Mouse (Mus musculus): ENCODE results near the gene Zfp36.

Gene Zfp36

DNA sequence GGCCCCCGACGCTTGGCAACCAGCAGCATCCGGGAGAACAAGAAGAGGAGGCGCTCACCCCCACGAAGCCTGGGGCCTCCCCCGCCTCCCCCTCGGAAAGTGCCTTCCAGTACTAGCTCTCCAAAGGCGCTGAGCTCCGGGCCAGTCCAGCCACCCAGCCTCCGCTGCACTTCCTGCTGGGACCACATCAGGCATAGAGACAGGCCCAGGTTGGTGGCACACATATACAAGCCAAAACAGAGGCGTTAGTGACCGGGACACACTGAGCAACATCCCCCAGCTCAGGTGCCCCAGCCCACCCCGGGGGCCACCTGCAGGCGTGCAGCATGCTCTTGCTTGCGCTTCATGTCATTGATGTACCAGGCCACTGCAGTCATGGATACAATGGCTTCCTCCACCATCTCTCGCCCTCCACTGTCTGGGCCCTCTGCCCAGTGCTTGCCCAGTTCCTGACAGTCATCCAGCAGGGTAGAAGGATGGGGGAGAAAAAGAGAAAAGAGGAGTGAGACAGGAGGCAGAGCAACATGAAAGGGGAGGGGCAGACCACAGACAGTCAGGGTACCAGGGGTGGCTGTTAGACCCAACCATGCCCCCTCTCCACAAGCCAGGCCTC lies 12.3 kb downstream of the Zfp36 start:
- DNase-seq = no peak

DNA sequence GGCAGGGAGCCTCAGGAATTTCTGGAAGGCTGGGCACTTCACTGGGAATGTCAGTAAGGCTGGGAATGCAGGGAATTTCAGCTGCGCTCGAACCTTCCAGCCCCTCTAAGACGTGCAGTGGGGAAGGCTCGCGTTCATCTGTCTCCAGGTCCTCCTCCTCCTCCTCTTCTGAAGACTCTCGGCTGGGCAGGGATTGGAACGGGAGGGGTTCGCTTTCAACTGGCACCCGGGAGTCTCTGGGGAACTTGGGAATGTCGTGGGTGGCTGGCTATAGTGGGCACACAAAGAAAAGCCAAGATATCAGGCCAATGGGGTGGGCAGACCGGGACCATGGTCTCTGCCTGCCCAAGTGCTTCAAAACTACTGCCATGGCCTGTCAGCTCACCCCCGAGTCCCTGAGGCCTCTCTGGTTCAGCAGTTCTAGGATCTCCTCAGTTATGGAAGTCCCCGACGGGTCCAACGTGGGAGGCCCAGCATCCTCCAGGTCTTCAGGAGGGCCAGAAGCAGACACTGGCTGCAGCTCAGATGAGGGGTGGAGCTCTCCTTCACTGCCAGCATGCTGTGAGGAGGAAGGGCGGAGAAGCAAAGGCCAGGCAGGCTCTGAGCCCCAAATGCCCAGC lies 17.5 kb downstream of the Zfp36 start:
- DNase-seq = no peak

DNA sequence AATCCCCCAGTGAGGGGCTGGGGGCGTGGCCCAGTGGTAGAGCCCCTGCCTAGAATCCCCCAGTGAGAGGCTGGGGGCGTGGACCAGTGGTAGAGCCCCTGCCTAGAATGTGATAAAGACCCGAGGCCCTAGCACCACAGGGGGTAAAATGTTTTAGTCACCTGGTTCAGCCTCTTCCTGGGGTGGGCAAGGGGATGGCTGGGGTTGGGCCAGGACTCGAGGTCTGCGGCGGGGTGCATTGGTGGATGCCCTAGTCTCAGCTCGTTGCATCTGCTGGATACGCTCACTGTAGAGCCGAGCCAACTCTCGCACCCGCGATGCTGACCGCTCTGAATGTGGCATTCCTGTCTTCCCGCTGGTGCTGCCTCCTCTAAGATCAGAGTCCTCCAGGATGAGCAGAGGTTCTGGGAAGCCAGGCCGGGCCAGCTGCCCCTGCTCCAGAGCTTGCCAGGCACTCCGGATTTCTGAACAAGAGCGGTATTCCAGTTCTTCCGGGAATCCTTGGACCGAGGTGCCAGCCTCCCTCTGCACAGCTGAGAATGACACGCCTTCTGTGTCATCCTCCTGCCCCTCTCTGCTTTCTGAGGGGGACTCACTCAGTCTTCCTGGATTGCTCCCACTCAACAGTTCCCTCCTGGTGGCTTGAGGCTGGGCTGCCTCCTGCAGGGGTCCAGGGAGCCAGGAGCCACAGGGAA lies 18.3 kb downstream of the Zfp36 start:
- no peak for DNase-seq

GRCm38 (mm10) chr7:28360291-28360690 lies 19.8 kb downstream of the Zfp36 start:
- DNase-seq = no peak

- DNase-seq = no peak
Measured at GRCm38 (mm10) chr7:28359854-28360253, 20.2 kb downstream of the Zfp36 start.

DNA sequence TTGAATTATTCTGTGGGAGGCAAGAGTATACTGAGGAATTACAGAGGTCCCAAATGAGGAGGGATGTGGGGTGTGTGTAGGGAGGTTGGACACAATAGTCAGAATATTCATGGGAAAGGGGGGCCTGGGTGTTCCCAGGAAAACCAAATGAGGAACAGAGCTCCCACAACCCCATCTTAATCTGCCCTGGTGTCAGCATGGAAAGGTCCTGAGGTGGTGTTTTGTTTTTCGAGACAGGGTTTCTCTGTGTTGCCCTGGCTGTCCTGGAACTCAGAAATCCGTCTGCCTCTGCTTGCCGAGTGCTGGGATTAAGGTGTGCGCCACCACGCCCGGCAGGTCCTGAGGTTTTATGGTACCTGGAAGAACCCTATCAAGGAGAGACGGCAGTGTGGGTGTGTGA lies 21.6 kb downstream of the Zfp36 start:
- DNase-seq = no peak

- DNase-seq = peak; percentile 53
Measured at GRCm38 (mm10) chr7:28357984-28358383, 22.1 kb downstream of the Zfp36 start.

GRCm38 (mm10) chr7:28356981-28357380 lies 23.1 kb downstream of the Zfp36 start:
- peak; percentile 85 for DNase-seq

- no peak for DNase-seq
Measured at GRCm38 (mm10) chr7:28355221-28355620, 24.8 kb downstream of the Zfp36 start.

DNA sequence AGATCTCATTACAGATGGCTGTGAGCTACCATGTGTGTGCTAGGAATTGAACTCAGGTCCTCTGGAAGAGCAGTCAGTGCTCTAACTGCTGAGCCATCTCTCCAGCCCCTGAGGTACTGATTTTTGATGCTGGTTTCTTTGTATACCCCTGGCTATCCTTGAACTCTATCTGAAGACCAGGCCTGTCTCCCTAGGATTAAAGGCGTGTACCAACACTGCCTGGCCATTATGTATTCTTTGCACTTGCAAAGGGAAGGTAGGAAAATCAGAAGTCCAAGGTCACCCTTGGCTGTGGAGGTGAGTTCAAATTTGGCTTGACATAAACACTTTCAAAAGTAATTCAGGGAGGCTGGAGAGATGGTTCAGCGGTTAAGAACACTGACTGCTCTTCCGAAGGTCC lies 25.5 kb downstream of the Zfp36 start:
- no peak for DNase-seq

GRCm38 (mm10) chr7:28354113-28354581 lies 25.9 kb downstream of the Zfp36 start:
- no peak for DNase-seq

GRCm38 (mm10) chr7:28353267-28353666 lies 26.8 kb downstream of the Zfp36 start:
- no peak for DNase-seq

DNA sequence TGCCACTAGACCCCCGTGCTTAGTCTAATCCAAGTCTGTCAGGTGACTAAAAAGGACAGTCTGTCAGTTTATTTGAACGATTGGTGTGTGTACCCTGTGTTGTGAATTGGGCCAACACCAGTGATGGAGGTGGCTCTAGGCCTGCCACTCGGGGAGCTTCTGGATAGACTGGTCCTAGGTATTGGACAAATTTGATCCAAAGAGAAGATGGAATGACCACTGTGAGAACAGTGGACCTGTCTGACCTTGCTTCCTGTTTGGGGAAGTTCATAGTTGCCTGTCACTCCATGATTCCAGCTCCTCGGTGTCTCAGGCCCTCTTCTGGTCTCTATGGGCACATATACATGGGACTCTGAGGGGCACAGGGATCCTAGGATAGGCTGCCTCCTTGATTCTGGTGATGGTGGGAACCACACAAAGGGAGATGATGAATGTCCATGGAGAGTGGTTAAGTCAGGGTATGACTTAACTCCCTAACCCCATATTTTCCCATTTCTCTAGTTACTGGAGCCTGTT lies 28.3 kb downstream of the Zfp36 start:
- DNase-seq = no peak

DNA sequence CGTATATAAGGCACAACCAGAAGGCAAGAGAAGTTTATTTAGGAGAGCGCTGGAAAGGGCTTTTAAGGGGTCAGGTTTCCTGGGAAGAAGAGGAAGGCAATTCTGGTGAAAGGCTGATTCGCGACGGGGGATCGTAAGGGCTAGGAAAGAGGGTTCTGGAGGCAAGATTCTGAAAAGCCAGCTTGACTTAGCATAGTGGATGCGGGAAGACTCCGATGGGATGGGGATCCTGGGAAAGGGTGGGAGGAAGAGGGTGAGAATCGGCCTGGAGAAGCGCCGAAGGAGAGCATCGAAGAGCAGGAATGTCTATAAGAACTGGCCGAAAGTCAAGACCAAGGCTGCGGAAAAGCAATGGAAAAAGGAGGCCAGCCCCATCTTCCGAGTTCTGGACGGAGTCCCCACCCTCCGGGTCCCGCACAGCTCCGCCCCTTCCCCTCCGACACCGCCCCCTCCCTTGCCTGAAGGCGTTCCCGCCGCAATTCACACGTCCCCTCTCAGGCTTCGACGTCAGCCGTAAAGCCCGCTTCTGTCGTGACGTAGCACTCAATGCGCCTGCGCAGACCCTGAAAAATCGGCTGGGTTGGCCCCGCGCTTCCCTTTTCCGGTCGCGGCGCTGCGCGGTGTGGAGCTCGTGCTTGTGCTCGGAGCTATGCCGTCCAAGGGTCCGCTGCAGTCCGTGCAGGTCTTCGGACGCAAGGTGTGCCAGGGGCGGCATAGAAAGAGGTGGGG lies 29.7 kb downstream of the Zfp36 start, which contains the start of gene Rps16:
Rps16 (plus strand) TSS at position 498 of the 729 bp plus-strand sequence.
- peak; percentile 98 for DNase-seq

- no peak for DNase-seq
Measured at GRCm38 (mm10) chr7:28348601-28349000, 31.5 kb downstream of the Zfp36 start.

GRCm38 (mm10) chr7:28347746-28348145 lies 32.3 kb downstream of the Zfp36 start:
- DNase-seq = peak; percentile 37

DNA sequence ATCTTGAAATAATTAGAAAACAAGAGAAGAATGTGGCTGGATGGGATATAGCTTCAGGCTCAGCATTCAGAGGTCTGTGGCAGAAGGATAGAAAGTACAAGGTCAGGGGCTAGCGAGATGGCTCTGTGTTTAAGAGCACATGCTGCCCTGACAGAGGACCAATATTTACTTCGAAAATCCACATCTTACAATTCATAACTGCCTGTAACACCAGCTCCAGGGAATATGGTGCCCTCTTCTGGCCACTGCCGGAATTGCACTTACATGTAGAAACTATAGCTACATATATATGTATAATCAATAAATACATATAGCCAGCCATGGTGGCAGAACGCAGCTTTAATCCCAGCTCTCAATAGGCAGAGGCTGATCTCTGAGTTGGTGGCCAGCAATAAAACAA lies 35.4 kb downstream of the Zfp36 start:
- DNase-seq = peak; percentile 49

DNA sequence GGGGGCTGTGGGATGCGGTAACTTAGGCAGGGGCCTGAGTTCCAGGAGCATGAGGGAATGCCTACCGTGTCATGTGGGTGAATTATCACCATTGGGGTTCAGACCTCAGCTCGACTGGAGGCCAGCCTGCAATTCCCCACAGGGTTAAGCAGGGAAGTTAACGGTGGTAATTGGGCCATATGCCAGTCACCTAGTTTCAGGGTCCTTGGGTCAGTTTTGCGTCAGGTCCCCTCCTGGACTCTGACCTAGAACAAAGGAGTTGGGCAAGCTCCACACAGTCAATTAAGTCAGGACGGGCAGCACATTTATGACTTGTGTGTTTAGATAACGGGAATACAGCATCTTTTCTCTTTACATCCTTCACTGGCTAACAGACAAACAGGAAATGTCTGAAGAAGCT lies 38.7 kb downstream of the Zfp36 start:
- no peak for DNase-seq

DNA sequence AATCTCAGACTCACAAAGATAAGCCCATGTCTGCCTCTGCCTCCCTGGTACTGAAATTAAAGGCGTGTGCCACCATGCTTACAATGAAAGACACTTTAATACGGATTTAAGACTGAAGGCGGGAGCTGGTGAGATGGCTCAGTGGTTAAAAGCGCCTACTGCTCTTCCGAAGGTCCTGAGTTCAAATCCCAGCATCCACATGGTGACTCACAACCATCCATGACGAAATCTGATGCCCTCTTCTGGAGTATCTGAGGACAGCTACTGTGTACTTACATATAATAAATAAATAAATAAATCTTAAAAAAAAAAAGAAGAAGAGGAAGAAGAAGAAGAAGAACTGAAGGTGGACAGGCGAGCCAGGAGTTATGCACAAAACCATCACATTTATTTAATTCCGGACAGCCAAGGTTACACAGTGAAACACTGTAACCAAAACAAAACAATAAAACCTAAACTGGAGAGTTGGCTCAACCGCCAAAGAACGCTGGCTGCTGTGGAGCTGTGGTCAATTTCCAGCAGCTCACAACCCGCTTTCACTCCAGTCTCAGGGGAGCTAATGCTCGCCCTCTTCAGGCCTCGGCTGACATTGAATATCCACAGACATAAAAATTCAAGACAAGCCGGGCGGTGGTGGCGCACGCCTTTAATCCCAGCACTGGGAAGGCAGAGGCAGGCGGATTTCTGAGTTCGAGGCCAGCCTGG lies 40.7 kb downstream of the Zfp36 start:
- DNase-seq = peak; percentile 74

DNA sequence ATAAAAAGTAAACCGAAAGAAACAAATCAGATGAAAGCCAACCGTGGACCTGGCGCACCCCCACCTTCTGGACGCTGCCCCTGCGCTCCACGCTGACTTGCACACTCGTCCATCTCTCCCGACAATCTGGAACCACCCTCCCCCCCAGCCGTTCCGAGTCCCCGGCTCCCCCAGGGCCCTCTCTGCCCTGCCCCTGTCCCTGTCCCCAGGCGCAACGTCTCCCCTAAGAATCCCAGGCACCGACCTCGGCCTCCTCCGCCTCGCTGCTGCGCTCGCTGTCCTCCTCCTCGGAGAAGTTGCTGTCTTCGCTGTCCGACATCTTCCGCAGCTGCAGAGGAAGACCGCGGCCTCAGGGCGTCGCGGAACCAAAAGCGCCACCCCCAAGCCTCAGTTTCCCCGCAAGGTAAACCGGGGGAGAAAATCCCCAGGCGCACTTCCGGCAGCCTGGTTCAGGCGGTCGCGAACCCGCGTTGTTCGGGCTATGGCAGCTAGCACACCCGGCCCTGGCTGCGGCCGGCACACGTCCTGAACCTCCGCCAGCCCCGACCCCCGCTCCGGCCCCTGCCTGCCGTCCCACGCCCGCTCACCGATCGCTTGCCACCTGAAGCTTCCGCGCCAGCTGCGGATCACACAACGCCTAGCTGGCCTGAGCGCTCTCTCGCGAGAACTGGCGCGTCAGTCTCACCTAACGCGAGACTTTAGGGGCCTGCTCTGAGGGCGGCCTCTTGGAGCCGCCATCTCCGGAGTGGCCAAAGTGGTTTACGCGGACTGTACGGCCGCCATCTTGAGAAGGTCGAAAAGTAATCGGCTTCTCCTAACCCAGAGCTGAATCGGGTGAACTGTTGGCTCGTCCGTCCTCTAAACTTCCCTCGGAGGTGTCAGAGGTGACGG lies 41.7 kb downstream of the Zfp36 start, which contains the start of gene Supt5:
Supt5 (minus strand) TSS at position 639 of the 891 bp plus-strand sequence.
- peak; percentile 99 for DNase-seq

DNA sequence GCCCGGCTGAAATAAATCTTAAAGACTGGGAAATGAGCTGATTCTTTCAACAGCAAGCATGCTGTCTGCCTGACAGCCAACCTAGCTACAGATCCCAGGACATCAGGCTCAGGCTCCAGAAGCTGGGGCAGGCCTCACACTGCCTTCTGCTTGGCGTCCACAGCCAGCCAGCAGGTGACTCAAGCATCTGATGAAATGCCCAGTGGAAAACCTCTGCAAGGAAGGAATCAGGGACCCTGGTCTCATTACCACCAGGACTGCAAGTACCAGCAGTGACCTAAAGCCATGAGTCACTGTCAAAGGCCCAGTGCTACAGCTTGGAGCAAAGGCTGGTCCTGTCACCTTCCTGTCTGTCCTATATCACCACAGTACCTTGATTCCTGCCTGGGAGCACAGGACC lies 44.6 kb downstream of the Zfp36 start:
- DNase-seq = no peak
